Mouse (Mus musculus) testis, postnatal 14 days (tissue): ENCODE results near the gene Spen.
"Not testable (repeated sequence)": the region's sequence is repeated elsewhere in the genome, so short reads cannot be mapped to it uniquely, and the experiment has no call there.

Experiments used
- DNase-seq: peaks from one replicate; pipeline ENCODE4 v3.0.0; 2021; ENCODE audit warnings: low spot score

Gene Spen

DNA sequence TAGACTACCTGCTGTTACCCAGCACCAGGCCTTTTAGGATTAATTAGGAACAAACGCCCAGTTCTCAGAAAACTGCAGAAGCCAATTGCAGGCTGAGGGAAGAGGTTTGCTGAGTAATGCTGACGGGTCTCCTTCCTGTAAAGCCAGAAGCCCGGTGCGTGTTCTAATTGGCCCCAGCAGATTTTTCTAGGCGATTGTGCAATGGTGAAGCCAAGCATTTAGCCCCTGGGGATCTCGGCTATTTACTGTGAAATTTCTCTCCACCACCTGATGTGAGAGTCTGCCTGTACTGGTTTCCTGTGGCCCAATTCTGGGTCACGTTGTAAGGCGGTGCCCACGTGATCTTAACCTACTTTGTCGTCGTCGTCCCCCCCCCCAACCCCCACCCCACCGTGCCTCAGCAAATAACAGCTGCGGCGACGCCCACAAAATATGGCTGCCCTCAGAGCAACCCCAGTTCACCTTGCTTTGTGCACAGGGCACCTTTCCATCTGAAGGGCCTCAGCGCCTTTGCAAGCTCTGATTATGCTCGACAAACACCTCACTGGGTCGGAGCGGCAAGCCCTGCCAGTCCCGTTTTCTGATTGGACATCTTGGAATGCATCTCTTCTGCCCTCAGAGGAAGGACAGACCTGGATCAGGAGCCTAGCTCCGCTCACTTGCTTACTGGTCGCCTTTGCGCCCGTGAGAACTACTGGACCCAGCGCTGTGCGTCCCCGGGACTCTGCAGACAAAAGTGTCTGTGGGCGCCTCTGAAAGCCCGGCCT lies 20.9 kb upstream of the Spen start:
- DNase-seq = peak; percentile 35

DNA sequence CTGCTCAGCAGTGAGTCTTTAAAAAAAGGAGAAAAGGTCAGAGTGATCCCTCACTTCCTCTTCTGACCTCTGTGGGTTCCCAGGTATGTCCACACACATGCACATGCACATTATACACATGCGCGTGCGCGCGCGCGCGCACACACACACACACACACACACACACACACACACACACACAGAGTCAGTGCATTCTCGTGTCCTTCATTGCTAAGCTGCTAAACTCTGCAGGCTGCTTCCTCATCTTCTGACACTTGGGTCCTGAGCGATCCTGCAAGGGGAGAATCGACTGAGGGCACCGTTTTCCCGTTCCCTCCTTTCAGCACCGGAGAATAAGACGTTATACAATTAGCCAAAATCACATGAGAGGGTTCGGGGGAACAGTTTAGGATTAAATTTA lies 20.3 kb upstream of the Spen start:
- no peak for DNase-seq

DNA sequence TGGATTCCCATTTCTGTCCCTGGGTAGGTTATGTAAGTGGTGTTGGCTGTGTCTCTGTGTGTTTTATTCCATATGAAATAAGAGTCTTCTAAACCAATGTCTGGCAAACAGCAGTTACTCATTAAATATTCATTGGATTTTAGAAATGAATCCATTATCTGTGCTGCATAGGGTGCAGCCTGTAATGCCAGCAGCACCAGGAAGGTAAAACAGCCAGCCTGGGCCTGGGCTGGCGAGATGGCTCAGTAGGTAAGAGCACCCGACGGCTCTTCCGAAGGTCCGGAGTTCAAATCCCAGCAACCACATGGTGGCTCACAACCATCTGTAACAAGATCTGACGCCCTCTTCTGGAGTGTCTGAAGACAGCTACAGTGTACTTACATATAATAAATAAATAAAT lies 17.8 kb upstream of the Spen start:
- DNase-seq = not testable (repeated sequence)

DNA sequence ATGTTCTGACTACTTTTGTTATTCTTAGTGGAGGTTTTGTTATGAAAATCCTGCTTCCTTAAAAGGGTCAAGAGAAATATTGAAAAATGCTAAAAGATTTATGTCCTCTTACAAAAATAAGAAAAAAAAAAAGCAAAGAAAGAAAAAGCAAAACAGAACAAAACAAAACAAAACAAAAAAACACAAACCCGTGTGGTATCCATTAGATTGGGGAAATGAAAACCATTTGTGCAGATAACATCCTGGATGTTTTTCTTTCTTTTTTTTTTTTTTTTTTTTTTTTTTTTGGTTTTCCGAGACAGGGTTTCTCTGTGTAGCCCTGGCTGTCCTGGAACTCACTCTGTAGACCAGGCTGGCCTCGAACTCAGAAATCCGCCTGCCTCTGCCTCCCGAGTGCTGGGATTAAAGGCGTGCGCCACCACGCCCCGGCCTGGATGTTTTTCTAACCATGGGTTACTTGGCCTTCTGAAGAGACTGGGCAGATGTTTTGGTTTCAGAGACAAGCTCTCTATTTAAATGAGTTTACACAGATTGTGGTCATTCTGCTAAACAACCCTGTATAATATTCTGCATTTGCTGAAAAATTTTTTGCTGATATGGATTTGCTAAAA lies 16.0 kb upstream of the Spen start:
- not testable (repeated sequence) for DNase-seq

DNA sequence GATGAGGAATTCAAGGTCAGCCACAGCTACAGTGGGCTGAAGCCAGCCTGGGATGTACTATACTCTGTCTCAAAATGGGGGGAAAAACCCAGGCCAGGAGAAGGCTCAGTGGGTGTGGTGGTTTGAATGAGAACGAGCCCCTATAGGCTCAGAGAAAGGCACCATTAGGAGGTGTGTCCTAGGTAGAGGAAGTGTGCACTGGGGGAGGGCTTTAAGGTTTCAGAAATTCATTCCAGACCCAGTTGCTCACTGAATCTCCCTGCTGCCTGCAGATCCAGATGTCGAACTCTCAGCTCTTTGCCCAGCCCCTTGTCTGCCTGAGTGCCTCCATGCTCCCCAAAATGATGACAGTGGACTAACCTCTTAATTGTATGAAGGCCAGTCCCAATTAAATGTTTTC lies 14.1 kb upstream of the Spen start:
- no peak for DNase-seq

DNA sequence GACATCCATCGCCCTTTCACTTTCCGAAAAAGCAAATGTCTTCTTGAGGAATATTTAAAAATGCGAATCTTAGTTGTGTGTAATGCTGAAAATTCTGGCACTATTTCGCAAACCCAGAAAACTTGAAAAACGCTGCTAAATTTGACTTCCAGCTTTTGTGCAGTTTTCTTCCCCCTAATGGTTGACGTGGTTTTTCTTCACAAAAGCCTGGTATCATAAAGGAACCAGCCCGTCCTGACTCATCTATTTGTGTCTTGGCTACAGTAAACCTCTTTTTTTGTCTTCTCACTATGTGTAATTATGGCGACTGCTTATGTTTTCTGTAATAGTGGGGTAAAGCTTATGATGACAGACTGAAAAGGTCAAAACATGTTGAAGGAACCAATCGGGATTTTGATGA lies 8.9 kb upstream of the Spen start:
- no peak for DNase-seq

DNA sequence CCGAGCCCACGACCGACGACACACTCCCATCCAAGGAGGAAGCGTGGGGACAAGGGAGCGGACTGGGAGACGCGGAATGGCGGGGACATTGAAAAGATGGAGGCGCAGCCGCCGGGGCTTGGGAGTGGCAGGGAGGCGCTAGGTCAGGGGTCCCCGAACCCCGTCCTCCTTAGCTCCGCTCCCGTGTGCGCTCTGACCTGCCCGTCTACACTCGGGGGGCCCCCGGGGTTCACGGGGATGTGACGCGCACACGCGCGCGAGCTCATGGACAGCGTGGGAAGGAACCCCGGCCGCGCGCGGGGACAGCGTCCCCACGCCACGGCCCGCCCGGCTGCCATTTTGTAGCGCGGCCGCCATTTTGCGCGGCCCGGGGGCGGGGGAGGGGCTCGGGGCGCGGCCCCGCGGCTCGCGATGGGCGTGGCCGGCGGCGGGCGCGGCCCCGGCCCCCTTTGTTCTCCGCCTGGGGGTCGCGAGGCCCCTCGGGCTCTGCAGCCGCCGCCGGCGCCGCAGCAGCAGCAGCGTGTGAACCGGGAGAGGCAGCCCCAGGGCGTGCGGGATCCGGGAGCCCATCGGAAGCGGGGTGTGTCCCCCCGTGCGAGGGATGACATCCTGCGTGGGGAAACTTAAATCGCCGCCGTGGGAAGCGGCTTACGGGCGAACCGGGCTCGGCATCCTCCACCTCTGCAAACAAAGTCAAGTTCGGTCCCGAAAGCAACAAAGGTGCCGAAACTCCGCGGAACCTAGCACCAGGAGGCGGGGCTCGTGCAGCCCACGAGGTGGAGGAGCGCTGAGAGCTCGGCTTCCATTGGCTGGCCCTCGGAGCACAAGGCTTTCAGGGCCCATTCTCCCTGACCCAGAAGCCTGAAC lies 8.2 kb upstream of the Spen start:
- DNase-seq = peak; percentile 86

DNA sequence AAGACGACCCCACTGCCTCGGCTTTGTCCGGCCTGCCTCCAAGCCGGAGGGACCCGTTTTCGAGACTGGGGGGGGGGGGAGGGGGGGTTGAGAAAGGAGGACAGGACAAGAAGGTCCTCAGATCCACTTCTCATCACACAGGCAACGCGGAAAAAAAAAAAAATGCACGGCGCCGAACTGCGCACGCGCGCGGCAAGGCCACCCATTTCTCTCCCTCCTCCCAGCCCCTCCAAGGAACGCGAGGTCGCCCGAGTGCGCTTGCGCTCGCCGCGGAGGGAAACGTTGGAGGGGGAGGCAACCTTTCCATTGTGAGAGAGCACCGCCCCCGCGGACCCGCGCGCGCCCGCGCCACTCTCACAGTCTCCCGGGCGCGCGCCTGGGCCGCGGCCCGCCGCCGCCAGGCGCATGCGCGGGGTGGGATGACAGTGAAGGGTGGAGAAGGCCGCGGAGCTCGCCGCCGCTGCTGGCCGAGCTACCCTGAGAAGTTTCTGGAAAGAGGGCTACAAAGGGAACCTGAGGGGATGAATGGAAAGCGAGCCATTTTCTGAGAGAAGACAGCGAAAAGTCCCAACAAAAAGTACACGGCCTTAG lies 7.4 kb upstream of the Spen start:
- peak; percentile 99 for DNase-seq

DNA sequence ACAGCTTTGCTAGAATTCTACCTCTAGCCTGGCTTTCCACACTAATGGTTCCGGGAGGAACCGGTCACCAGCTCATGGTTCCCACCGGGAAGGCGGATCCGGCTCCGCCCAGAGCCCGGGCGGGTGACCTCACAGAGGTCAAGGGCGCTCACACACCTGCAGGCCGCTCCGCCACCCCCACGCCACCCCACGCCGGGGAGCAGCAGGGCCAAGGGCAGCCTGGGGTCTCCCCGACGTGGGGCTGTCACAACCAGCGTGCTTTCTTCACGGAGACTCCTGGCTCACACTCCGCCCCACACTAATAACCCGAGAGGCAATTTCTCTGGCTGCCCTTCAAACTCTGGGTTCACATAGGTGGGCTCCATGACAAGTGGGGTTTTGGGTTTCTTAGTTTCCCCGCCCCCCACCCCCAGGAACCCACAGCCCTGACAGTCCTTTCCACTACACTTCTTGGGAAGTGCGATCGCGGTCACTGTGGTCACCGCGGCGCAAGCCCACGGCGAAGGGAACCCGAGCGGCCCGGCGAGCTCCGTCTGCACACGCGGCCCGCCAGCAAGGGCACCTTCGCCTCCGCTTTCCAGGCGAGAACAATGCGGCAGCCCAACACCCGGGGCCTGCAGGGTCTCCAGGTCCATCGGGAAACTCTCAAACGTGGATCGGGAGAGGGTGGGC lies 6.8 kb upstream of the Spen start:
- peak; percentile 82 for DNase-seq

DNA sequence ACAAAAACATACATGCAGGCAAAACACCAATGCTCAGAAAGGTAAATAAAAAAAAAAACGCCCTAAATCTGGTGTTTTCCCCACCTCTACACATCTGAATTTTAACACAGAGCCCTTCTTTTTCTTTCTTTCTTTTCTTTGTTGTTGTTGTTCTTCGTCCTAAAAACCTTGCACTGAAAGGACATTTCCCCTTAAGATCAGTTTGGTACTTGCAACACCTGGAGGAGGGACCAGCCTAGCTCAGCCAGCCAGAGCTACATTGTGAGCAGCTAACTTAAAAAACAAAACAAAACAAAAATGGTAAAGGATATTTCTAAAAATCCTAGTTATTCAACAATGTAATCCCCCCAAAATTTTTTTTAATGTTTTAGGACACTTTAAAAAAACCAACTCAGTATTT lies 6.1 kb upstream of the Spen start:
- no peak for DNase-seq

DNA sequence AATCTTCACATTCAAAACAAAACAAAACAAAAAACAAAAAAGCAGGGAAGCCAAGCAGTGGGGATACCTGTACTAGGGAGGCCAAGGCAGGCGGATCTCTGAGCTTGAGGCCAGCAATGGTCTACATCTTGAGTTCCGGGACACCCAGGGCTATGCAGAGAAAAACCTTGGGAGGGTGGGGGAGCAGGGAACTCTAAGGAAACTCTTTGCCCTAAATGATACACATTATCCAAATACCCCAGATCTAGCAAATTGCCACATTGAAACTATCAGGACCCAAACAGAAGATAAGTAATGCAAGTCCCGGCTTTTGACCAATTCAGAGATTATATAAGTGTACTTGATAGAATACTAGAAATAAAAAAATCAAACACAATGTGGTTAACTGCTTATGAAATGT lies 5.2 kb upstream of the Spen start:
- DNase-seq = peak; percentile 69

DNA sequence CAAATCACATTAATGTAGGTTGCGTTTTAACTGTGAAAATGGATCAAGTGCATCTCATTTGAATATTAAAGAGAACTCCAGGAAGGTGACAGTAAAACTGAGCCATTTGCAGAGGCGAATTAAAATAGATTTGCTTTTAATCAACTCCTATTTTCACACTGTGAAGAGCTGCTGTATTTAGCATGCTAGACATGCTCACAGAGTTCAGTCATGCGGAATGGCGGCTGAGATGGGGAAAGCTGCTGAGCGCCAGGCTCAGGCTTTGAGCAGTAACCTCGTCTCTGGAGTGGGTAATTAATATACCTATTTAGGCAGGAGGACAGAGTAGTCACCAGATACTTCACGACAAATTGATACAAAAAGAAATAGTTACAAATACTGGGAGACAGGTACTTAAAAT lies 3.5 kb upstream of the Spen start:
- no peak for DNase-seq

DNA sequence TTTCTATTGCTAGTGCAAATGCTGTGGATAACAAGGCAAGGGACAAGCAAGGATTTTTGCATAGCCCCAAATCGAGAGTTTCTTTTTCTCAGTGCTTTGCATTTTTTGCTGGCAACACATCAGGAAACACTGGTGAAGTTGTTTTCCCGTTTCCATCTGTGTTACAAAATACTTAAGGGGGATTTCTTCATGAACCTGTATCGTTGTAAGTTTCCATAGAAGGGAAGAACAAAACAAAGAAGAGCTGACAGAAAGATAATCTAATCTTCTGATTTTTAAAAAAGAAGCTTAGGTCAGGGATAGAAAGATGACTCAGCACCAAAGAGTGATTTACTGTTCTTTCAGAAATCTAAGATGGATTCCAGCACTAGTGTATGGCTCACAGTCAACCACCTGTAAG lies 2.4 kb upstream of the Spen start:
- no peak for DNase-seq

DNA sequence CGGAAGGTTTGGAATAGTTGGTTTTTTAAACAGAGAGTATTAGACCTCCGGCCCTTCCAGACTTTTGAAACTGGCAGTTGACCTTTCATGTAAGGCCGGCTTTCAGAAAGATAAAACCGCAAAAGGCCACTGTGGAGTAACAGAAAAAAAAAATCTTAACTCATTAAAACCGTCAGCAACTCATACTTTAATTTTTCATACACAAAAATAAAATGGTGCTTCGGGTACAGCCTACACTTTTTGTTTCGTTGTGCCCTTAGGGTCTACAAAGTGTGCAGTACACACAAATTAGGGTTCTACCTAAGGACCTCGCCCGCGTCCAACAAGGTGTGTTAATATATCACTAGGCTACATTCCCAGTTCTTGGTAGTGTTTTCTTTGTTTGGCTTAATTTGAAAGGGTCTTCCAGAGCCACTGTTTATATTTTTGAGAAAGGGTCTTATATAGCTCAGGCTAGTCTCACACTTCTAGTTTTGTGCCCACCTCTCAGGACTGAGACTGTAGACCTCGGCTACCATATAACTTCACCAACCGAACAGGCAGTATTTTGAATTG lies 893 bp upstream of the Spen start:
- DNase-seq = no peak

DNA sequence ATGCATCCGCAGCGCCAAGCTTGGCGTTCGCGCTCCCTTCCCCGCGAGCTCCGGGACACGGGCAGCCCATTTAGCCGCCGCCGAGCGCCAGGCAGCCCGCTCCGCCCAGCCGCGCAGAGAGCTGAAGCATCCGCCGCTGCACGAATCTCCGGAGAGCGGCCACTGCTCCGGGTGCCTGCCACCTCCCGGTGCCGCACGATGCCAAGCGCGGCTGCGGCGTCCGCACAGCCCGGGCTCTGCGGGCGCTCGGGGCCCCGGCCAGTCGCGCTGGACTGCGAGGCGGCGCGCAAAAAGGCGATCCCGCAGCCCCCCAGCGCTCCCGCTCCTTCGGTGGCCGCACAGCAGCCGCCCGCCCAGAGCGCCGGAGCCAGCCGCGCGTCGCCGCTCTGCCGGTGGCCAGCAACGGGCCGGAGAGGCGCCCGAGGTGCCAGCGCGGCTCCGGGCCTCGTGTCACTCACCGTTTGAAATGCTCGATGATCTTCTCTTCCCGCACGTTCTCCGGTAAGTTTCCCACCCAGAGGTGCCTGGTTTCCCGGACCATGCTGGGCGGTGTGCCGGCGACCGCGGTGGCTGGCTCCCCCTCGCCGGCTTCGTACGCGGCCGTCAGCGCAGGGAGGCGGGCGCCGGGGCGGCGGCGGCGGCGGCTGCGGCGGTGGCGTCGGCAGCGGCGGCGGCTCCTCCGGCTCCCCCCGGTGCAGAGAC lies 540 bp downstream of the Spen start:
- DNase-seq = peak; percentile 40

DNA sequence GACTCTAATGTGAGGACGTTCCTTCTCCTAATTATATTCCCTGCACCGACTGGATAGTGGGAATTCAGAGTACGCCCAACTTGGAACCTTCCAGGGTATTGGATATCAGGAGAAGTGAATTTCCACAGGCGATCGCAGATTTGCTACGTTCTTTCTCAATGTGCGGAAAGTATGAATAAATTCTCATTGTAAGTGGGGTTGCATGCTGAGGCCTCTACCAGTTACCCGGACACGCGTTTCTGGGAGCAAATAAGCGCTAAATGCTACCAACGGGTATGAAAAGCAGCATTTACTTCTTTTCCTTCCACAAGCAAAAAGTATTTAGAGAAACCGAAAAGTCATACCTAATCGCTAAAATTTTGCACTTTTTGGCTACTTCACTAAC lies 1.2 kb downstream of the Spen start:
- DNase-seq = no peak

DNA sequence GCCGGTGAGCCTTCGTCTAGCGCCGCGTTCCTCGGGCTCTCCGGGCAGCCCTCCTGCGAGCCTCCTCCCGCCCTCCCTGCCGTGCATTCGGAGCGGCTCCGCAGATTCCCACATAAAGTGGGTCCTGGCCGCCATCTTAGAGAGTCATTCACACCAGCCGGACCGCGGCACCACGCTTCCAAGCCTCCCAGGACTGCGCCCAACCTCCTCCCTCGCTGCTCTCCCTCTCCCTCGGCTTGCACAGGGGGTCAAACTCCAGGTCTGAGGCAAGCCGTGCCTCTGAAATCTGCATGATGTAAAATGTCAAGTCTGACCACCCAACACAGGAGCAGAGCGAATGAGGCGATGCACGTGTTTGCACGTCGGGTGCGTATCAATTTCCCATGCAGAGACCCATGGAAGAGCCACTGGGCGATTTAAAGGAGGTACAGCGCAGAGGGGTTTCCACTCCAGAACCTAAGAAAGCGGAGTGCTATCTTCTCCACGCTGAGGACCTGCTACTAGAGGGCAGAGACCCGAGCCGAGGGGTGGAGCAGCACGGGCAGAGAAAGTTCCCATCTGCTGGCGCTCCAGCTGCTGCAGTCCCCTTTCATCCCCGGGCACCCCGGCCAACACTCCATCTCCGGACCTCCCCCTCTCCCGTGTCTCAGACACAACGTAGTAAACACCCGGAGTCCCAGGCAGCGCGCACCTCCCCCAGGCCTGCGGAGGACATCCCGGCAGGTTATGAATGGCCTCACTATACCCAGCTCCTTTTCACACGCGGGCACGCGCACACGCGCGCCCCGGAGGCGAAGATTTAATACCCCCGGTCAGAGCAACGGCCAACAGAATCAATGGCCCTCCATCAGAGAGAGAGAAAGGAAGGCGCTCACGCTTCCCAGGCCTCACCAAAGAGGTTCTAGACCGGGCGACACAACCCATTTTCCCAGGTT lies 1.8 kb downstream of the Spen start:
- DNase-seq = peak; percentile 77

DNA sequence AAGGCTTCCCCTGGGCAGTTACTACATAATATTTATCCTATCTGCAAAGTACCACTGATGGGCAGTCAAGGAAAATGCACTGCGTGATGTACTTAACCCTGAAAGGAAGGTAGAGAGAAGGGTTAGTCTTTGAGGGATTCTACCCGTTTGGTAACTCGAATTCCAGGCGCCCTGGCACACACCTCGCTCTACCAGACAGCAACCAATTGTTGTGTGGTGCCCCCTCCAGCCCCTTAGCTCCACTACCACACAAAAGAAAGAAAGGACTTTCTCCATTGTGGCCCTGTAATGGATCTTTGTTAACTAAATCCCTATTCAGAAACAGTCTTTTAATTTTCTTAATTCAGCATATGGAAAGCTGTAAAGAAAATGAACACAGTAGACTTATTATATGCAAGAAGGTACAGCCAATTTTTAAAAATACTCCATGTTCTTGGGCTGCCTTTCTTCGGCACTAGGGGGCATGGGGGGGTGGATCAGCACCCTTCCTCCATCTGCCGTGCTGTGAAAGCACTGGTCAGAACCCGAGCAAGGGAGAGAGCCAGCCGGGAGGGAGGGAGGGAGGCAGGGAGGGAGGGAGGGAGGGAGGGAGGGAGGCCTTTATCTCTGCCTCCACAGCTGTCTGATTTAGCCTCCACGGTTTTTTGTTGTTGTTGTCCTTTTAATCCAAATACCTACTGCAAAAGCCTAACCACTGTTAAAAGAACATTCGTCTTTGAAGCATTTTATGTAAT lies 3.3 kb downstream of the Spen start:
- DNase-seq = peak; percentile 46

DNA sequence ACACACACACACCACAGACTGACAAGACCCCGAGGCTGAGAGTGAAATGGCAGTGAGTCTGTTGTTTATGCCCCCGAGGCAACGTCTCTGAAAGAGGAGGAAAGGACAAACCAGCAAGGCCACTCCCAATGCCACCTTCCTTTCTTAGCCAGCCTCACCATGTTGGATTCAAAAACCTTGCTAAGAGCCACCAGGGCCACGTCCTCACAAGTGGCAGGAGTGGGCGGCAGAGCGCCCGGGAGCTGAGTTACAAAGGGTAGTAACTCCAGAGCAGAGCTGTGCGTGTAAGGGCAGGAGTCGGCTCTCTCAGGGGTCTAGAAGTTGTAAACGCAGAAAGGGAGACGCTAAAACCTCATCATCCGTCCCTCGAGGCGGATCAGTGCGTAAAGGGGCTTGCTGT lies 7.4 kb downstream of the Spen start:
- DNase-seq = no peak
